23 mouse cellular contexts compared by ENCODE assay signal in the genomic region with DNA sequence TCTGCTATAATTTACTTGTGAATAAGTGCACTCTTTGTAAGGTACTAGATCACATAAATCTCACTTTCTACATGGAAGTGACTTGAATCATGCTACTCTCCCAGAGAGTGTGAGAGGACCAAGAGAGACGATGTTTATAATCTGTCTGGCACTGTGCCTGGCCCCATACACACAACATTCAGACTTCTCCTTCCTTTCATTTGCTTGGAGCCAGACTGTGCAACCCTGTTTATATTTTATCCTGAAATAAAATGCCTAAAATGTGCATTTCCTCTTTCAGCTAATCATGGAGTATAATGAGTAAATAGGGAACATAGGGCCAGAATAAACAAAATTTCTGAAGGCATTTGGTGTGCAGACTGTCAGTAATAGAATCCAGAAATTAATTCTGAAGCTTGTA.
A peak's percentile ranks its signal among the peaks of the same experiment; 100 is the strongest.
DNase-seq lines count a peak whose midpoint lies in the region; ATAC-seq and TF ChIP-seq lines count a peak whose summit lies in the region.
"Had no signal": no experiment of that assay in that cellular context is flagged by ENCODE, and none has a peak within 500 bp of the region (broad histone marks: within the 10 kb centered on the region; RNA-seq: fewer than 3 reads in every experiment).

No protein-coding gene starts in this region.

- H3K9ac ChIP-seq in kidney, postnatal 0 days (ENCODE audit: low read depth, low read length) = no peak overlapping the region
- H3K9ac ChIP-seq in lung, embryonic 15.5 days = no peak overlapping the region
- H3K9ac ChIP-seq in embryonic facial prominence, embryonic 14.5 days (ENCODE audit: low read depth, low read length) = no peak overlapping the region
- no peak overlapping the region for H3K9ac ChIP-seq in intestine, embryonic 15.5 days
- H3K9ac ChIP-seq: hindbrain, embryonic 15.5 days; liver, embryonic 15.5 days; midbrain, embryonic 12.5 days; neural tube, embryonic 15.5 days had no signal

- no peak overlapping the region for H3K27ac ChIP-seq in kidney, postnatal 0 days
- peak overlapping the region; percentile 67 for H3K27ac ChIP-seq in lung, embryonic 15.5 days
- H3K27ac ChIP-seq in embryonic facial prominence, embryonic 14.5 days (replicated peaks; ENCODE audit: low read depth, low read length) = no peak overlapping the region
- no peak overlapping the region for H3K27ac ChIP-seq in intestine, embryonic 15.5 days
- H3K27ac ChIP-seq: forebrain, embryonic 10.5 days; hindbrain, embryonic 15.5 days; liver, embryonic 15.5 days; midbrain, embryonic 12.5 days; neural tube, embryonic 15.5 days had no signal

- DNase-seq in kidney, postnatal 0 days (ENCODE audit: low spot score) = peak; percentile 79
- no peak for DNase-seq in kidney, postnatal 36 days
- DNase-seq in lung, adult 2 months = no peak
- peak; percentile 80 for DNase-seq in embryonic facial prominence, embryonic 14.5 days (ENCODE audit: low spot score)
- DNase-seq: adrenal gland, postnatal 14 days; cerebellum, adult 2 months; cerebellum, postnatal 36 days; embryo, embryonic 11 days; gastrocnemius, postnatal 10 days; layer of hippocampus, adult 9-11 months; right cerebral cortex, adult 18-20 months; right cerebral cortex, postnatal 4 days; thymus, adult 2 months had no signal

- no peaks in the 10 kb centered on the region for H3K27me3 ChIP-seq in kidney, postnatal 0 days (ENCODE audit: insufficient read depth, low read length)
- H3K27me3 ChIP-seq in lung, embryonic 15.5 days = no peaks in the 10 kb centered on the region
- H3K27me3 ChIP-seq in embryonic facial prominence, embryonic 14.5 days (replicated peaks; ENCODE audit: control insufficient read depth, insufficient read depth, low read length) = no peaks in the 10 kb centered on the region
- H3K27me3 ChIP-seq in intestine, embryonic 15.5 days (replicated peaks) = no peaks in the 10 kb centered on the region
- H3K27me3 ChIP-seq: hindbrain, embryonic 15.5 days; liver, embryonic 15.5 days; midbrain, embryonic 12.5 days; neural tube, embryonic 15.5 days had no signal

- WGBS in kidney, postnatal 0 days = 63% methylated on average over 1 of the region's 1 CpGs
- 24% methylated on average over 1 of the region's 1 CpGs for WGBS in lung, embryonic 15.5 days
- WGBS in lung, adult 2 months = 14% methylated on average over 1 of the region's 1 CpGs
- 22% methylated on average over 1 of the region's 1 CpGs for WGBS in embryonic facial prominence, embryonic 14.5 days
- WGBS in intestine, embryonic 15.5 days = 34% methylated on average over 1 of the region's 1 CpGs

- H3K4me2 ChIP-seq in kidney, postnatal 0 days (ENCODE audit: low read length) = no peak overlapping the region
- H3K4me2 ChIP-seq in lung, embryonic 15.5 days = no peak overlapping the region
- H3K4me2 ChIP-seq in embryonic facial prominence, embryonic 14.5 days (ENCODE audit: low read depth, low read length) = no peak overlapping the region
- H3K4me2 ChIP-seq in intestine, embryonic 15.5 days (replicated peaks) = no peak overlapping the region
- H3K4me2 ChIP-seq: heart, embryonic 11.5 days; hindbrain, embryonic 15.5 days; liver, embryonic 15.5 days; midbrain, embryonic 12.5 days; neural tube, embryonic 15.5 days had no signal

- no peak for TF ChIP-seq POLR2A in lung, adult 2 months (IDR thresholded peaks at IDR 0.05; ENCODE audit: borderline replicate concordance, extremely low read depth, low read depth, low read length)

- TF ChIP-seq CTCF in kidney, postnatal 0 days (IDR thresholded peaks at IDR 0.05; ENCODE audit: low read depth) = no peak
- no peak for TF ChIP-seq CTCF in lung, adult 2 months (IDR thresholded peaks at IDR 0.05; ENCODE audit: insufficient read depth, low read length)

- no peaks in the 10 kb centered on the region for H3K9me3 ChIP-seq in kidney, postnatal 0 days (replicated peaks; ENCODE audit: low read length)
- H3K9me3 ChIP-seq in lung, embryonic 15.5 days = no peaks in the 10 kb centered on the region
- no peaks in the 10 kb centered on the region for H3K9me3 ChIP-seq in embryonic facial prominence, embryonic 14.5 days (ENCODE audit: control insufficient read depth, low read length)
- no peaks in the 10 kb centered on the region for H3K9me3 ChIP-seq in intestine, embryonic 15.5 days
- H3K9me3 ChIP-seq: forebrain, embryonic 10.5 days; hindbrain, embryonic 15.5 days; liver, embryonic 15.5 days; midbrain, embryonic 12.5 days; neural tube, embryonic 15.5 days had no signal

- no peaks in the 10 kb centered on the region for H3K36me3 ChIP-seq in kidney, postnatal 0 days (ENCODE audit: insufficient read depth, low read length)
- no peaks in the 10 kb centered on the region for H3K36me3 ChIP-seq in lung, embryonic 15.5 days
- no peaks in the 10 kb centered on the region for H3K36me3 ChIP-seq in embryonic facial prominence, embryonic 14.5 days (ENCODE audit: control insufficient read depth, insufficient read depth, low read length)
- H3K36me3 ChIP-seq in intestine, embryonic 15.5 days = no peaks in the 10 kb centered on the region
- H3K36me3 ChIP-seq: forebrain, embryonic 10.5 days; hindbrain, embryonic 15.5 days; liver, embryonic 15.5 days; midbrain, embryonic 12.5 days; neural tube, embryonic 15.5 days had no signal

- no peaks in the 10 kb centered on the region for H3K4me1 ChIP-seq in kidney, postnatal 0 days (replicated peaks; ENCODE audit: insufficient read depth, low read length)
- 0 out of 2 replicates have a peak, but pooled peaks cover 4% of the 10 kb centered on the region for H3K4me1 ChIP-seq in lung, embryonic 15.5 days
- no peaks in the 10 kb centered on the region for H3K4me1 ChIP-seq in lung, adult 2 months (ENCODE audit: control insufficient read depth, insufficient read depth, low read length)
- no peaks in the 10 kb centered on the region for H3K4me1 ChIP-seq in embryonic facial prominence, embryonic 14.5 days (ENCODE audit: control insufficient read depth, insufficient read depth, low read length)
- H3K4me1 ChIP-seq in intestine, embryonic 15.5 days (replicated peaks) = no peaks in the 10 kb centered on the region
- H3K4me1 ChIP-seq: forebrain, embryonic 10.5 days; hindbrain, embryonic 15.5 days; liver, embryonic 15.5 days; midbrain, embryonic 12.5 days; neural tube, embryonic 15.5 days had no signal

- no peak for ATAC-seq in kidney, postnatal 0 days (replicated peaks; ENCODE audit: low FRiP score, low read depth)
- peak; percentile 93 for ATAC-seq in lung, embryonic 15.5 days (ENCODE audit: borderline replicate concordance, extremely low read depth, low FRiP score, low TSS enrichment)
- ATAC-seq in embryonic facial prominence, embryonic 14.5 days (ENCODE audit: low read depth) = 0 out of 2 replicates have a peak, but pooled peaks have one; percentile 33
- peak; percentile 55; the same call in 1 of the 2 replicates for ATAC-seq in intestine, embryonic 15.5 days
- ATAC-seq in activated CD4-positive, CD25-positive, alpha-beta regulatory T cell, adult 4 months = no peak
- ATAC-seq: forebrain, embryonic 16.5 days had no signal

- H3K4me3 ChIP-seq in kidney, postnatal 0 days (replicated peaks; ENCODE audit: low read depth, low read length) = no peak overlapping the region
- no peak overlapping the region for H3K4me3 ChIP-seq in lung, embryonic 15.5 days
- H3K4me3 ChIP-seq in lung, adult 2 months (replicated peaks; ENCODE audit: extremely low read depth, low read depth, low read length) = no peak overlapping the region
- no peak overlapping the region for H3K4me3 ChIP-seq in embryonic facial prominence, embryonic 14.5 days (ENCODE audit: low read depth, low read length)
- no peak overlapping the region for H3K4me3 ChIP-seq in intestine, embryonic 15.5 days (replicated peaks)
- H3K4me3 ChIP-seq: forebrain, embryonic 10.5 days; hindbrain, embryonic 15.5 days; liver, embryonic 15.5 days; midbrain, embryonic 12.5 days; neural tube, embryonic 15.5 days had no signal

Comparison
In these comparisons a context has a peak if more than half of its experiments do, and no peak if none do; other contexts are left out.
1. DNase-seq: peak in kidney, postnatal 0 days (single experiment) and embryonic facial prominence, embryonic 14.5 days (single experiment); none in kidney, postnatal 36 days (0 of 2) and lung, adult 2 months (single experiment).
2. ATAC-seq: peak in lung, embryonic 15.5 days (single experiment), embryonic facial prominence, embryonic 14.5 days (single experiment) and intestine, embryonic 15.5 days (single experiment); none in kidney, postnatal 0 days (single experiment) and activated CD4-positive, CD25-positive, alpha-beta regulatory T cell, adult 4 months (single experiment).